Mouse (Mus musculus) urinary bladder, postnatal 25 days (tissue): Measurements from ENCODE around the gene Slc8a3.
"Not testable (repeated sequence)": the region's sequence is repeated elsewhere in the genome, so short reads cannot be mapped to it uniquely, and the experiment has no call there.

Source experiments
- DNase-seq: peaks from one replicate; pipeline ENCODE4 v3.0.0; 2022; ENCODE audit warnings: low spot score

Slc8a3 gene

DNA sequence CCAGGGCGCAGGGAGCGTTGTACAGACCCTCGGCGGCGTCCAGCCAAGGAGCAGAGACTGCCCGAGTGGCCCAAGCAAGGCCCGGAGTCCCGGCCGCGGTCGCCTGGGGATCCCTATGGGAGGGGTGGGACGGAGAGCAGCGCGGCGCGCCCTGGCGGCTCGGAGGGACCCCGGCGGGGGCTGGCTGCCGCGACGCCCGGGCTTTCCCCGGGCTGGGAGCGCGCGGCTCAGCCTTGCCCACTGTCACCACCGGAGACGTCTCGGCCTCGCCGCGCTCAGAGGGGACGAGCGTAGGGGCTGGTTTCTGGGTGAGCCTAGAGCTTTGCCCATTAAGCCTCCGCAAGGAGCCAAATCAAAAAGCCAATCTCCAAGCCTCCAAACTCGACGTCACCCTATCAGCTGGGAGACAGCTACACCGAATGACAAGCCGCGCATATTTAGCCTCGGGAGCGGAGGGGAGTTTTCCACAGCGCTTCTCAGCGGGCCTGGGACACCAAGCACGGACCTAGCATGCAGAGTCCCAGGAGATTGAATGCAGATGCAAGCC, at the start of gene Slc8a3:
Slc8a3 (minus strand) TSS at position 306 of the 547 bp plus-strand sequence.
- DNase-seq = no peak

DNA sequence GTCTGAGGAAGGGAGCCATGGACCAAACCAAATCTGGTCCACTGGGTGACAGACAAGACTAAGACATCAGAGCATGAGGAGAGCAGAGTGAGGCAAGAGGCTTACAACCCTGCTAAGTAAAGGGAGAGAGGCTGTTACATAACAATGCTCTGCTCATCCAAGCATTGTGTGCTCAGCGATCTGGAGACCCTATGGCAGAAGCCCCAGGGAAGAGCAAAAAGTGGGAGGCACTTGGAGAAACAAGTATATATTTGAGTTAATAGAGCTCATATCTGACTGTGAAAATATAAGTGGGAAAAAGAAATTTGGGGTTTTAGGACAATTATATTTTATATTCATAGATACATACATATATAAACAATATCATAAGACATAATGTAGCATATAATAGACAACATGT, 46.4 kb upstream of the Slc8a3 start, which contains the start of gene Gm4787:
Gm4787 (minus strand) TSS at position 101 of the 400 bp plus-strand sequence.
- DNase-seq = not testable (repeated sequence)

DNA sequence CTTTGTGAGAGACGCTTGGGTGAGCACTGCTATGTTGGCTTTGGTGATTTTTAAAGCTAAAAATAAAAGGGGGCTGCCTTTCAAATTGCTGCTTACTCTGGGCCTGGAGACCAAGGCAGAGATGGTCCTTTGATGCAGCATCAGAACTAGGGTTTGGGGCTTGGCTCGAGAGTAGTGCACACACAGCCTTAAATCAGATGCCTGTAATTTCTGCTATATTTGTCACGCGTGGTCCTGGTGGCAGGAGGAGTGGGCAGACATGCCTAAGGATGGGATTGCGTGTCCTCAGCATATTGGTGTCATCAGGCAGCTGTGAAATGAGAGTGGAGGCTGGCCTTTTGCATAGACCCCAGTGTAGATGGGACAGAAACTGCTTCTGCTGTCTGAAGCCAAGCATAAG, 861 bp upstream of the Slc8a3 start:
- DNase-seq = no peak

DNA sequence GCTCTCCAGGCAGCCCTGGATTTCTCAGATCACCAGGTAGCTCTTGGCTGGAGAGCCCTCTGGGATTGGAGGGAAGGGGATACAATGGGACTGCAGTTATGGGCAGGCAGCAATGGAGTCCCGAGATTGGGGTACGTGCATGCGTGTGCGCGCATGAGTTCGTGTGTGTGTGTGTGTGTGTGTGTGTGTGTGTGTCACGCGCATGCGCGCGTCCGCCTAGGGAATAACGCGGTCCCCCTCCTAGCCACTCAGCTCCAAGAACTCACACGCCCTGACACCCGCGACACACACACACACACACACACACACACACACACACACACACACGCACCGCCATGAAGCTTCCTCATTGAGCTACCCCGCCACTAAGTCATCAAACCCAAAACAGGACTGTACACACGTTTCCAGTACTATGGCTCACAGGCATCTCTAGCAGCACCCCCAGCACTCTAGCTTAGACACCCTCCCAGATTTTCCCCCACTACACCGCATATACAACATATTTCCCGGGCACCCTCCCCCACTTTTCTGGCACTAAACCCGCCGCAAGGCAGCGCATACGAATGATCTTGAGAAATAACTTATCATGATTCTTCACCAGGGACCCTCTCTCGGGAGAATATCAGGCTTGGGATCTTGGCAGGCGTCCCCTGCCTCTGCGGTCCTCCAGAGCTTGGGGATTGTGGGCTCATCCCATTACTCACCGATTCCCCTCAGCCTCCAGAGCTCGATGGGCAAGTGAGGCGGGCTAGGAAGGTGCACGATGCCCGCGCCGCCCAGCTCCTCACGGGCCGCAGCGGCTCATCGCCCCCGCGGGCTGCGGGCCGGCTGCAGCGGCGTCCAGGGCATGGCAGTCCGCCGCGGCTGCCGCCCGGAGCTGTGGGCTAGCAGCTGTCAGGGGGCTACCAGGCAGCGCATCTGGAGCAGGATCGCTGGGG, 774 bp downstream of the Slc8a3 start:
- no peak for DNase-seq

DNA sequence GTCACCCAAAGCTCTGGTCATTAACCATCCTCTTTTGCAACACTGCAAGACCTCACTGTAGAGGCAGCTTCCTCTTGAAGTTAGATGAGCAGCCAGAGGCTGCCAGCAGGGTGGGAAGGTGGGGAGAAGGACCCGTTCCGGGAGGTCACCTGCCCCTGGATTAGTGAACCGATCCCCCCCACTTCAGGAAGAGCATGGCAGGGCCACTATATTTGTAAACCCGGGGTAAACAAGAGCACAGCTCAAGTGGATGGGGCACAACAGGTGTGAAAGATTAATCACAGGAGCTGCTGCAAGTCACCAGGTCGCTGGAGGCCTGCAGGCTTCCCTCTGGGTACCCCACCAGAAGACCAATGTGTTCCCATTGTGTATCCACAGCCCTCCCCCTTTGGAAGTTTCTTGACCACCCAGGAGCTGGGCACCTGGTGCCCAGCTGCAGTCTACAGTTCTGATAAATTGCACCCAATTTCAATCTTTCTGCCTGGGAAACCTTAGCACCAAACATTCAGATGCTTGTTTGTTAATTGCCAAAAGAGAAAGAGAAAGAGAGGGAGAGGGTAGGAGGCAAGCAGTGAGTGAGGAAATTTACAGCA, 1.8 kb downstream of the Slc8a3 start:
- DNase-seq = no peak

DNA sequence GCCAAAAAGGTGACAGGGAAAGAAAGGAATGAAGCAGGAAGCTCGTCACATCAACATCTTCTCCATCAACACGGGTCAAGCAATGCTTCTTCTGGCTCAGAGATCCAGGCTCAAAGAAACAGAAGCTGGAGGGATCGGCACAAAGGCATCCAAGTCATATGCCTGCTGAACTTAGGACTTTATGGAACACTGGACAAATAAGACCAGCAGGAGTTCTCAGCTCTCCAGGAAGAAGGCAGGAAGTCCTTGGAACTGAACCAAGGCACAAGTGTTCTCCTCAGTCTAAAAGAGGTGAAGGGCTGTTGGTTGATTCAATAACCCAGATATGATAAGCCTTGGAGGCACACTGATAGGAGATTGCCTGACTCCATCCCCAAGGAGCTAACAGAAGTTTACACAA, 8.0 kb downstream of the Slc8a3 start:
- no peak for DNase-seq

DNA sequence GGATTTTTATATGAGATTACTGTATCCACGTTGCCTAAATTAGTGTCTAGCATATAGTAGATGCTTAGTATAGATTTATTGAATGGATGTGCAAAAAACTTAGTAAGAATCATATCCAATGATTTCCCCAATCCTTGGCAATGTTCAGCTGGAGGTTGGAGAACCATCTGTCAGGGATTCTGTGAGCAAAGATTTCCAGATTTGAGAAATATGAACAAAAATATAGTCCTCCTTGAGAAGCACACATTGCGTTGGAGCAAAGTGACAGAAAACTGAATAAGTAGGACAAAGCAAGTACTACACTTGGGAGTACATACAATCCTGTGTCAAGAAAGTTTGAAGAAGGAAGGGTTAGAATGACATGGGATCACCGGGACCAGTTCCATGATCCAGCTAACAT, 8.9 kb downstream of the Slc8a3 start:
- no peak for DNase-seq

DNA sequence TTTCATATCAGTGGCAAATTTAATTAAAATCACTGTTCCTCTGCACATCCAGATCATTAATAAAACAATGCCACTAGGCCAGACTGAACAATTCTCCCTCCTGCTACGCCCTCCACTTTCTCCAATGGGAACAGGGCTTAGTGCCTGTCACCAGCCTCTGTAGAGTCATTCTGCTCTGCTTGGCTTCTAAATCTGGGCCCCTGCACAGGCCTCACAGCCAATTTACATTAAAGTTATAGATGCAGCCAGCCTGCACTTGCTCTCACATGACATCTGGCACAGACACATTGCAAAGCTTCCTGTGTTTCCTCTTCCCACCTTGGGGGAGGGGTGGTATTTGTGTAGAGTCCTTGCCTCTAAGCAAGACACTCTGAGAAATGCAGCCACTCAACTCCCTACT, 12.0 kb downstream of the Slc8a3 start:
- DNase-seq = no peak

DNA sequence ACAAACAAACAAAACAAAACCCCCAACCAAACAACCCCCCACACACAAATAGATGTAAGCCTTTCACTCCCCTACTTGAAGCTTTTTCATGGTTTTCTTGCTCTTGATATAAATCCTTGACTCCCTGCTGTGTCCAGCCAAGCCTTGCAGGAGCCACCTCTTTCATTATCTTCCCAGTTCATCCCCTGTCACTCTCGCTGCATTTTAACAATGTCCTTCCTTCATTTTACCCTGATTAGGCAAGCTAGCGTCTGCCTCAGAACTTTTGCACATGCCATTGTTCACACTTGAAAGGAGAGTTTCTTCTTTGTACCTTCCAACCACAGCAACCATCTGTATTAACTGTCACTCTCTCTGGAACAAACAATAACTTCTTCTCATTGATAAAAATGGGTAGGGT, 15.2 kb downstream of the Slc8a3 start:
- no peak for DNase-seq

DNA sequence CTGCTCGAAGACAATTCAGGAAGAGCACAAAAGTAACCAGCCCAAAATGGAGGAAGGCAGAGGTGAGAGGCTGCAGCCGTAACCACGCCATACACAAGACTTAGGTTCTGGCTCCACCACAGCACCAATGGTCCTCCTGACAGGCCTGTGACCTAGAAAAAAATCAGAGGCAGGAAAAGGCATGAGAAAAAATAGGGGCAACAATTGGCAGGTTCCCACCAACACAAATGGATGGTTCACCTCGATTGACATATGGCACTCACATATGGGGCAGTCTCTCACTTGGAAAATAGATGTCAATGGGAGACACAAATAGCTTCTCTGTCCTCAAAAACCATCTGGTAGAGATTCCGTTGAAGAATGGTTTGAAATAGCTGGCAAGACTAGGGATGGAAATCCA, 17.0 kb downstream of the Slc8a3 start:
- DNase-seq = no peak

DNA sequence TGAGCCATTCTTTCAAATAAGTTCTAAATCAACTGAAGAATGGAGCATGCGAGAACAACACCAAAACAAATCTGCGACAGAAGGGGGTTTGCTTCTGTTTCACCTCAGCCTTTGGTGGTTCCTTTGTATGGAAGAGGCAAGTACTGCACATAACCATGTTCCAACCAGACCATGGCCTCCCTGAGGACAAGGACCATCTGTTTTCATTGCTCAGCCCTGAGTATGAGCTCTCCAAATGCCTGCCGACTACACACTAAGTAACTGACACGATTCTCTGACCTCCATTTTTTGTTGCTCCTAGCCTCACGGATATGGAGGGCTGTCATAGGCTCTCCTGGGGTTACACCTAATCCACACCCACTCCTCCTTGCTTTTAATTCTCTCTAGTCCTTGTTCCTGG, 29.4 kb downstream of the Slc8a3 start:
- no peak for DNase-seq

DNA sequence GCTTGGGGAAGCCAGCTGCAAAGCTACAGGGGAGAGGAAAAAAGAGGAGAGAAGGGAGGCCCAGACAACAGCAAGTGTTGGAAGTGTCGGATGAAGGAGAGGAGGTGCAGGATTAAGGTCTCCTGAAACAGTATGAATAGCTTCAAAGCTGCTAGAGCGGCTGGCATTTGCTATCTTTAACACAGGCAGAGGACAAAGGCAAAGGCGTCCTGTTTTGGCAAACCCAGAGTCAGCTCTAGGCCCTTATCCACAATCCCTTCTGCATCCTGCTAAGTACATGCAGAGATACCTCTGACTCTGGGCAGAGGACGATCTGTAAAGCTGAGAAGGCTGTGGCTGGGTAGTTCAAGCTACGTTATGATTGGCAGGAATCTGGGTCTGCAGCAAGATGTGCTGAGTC, 38.4 kb downstream of the Slc8a3 start:
- DNase-seq = no peak

DNA sequence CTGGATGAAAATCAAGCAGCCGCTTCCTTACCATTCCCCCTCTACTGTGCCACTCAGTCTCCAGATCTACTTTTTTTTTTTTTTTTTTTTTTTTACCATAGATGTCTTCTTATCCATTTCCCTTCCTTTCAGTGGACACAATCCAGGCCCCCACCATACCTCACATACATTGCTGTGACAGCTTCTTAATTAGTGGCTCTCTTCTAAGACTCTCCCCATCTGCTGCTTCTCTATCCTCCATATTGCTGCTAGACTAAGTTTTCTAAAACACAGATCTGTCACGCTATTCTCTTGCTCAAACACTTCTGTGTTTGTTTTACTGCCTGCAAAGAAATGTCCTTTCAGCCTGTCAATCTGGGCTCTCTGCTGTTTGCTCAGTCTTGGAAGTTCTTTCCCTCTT, 54.9 kb downstream of the Slc8a3 start:
- no peak for DNase-seq

DNA sequence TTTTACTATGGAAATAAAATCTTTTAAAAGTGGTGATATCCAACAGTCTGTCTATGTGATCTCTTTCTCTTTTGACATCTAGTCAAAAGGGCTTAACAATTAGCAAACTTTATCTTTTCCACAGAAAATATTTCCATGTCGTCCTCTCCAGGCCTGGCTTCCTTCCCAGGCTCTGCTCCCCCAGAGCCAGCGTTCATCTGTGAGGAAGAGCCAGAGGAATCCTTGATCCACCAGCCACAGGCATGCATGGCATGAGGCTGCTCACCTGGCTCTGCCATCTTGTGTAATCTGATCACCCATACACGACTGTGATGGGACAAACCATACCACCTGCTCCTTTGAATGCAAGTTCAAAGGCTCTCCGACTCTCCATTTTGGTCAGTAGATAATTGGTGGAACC, 58.4 kb downstream of the Slc8a3 start:
- DNase-seq = no peak

DNA sequence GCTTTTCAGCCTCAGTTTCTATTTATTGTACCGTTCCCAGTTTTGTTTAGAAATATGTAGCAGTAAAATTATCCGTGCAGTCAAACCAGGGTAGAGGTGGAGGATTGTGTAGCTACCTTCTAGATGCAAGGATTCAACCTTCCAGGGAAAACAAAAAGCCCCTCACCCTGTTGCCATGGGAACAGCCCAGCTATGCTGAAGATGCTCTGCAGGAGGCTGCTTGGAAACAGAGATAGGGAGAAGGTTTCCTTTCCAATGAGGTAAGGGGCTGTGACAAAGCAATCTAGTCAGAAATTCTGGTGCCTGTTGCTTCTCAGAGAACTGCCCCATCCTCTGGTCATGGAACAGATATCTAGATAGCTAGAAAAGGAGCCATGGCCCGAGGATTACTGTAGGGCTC, 59.6 kb downstream of the Slc8a3 start:
- no peak for DNase-seq

DNA sequence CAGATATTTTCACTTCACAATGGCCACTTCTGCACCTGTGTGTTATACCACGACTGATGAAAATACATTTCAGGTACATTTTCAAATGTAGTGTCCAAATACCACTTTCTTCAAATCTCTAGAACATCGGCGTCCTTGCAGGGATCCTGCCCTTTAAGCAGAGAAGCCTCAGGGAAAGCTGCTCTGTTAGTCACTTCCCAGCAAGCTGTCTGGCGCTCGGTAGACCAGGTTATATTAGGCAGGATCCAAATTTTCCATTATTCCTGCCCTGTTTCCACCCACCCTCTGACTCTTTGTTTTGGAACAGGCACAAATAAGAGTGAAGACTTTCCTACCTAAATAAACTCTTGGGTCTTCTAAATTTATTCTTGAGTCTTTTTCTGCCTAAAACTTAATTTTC, 63.7 kb downstream of the Slc8a3 start:
- DNase-seq = no peak

DNA sequence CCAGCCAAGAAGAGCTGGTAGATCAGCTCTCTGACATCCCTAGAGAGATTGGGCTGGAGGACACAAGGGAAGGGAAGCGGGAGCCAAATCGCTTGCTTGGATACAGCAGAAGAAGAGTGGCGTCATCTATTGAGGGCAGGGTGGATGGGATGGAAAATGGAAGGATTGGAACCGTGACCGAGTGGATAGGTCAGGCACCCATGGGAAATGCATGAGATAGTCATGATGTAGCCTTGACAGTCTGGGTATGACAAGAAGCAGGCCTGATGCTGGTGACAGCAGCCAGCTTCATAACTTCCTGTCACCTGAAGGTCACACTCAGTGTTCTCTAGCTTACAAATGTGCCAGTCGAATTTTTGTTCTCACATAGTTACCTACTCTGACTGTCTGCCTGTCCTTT, 70.2 kb downstream of the Slc8a3 start:
- DNase-seq = no peak

DNA sequence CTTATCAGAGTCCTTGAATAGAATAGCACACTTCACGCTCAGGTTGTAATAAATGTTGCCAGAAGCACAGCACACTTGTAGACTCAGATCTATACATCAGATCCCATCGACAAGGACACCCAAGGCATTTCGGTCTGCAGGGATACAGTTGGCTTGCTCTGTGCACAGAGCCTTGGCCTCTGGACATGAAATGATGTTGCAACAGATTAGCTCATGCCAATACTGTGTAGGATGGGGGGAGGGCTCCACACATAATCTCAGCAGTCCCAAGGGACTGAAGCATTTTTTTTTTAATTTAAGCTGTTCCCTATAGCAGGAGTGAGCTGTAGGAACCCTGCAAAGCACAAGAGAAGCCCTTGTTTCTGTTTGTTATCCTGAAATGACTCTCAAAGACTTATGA, 74.8 kb downstream of the Slc8a3 start:
- no peak for DNase-seq

DNA sequence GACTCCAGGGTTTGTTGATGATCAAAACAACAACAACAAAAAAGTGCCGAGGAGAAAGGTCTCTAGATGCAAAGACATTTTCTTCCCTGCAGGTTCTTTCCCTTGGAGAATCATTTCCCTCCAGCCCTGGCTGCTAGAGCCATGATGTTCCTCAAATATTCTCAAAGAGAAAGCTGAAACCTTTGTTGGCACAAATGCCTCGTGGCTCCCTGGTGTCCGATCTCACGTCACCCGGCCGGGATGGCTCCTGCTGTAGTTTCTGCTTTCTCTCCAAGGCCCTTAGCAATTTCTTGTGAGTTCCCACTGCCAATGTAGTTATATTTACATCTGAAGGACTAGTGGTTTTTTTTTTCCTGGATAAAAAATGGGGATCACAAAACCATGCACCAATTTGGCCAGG, 87.6 kb downstream of the Slc8a3 start:
- no peak for DNase-seq

DNA sequence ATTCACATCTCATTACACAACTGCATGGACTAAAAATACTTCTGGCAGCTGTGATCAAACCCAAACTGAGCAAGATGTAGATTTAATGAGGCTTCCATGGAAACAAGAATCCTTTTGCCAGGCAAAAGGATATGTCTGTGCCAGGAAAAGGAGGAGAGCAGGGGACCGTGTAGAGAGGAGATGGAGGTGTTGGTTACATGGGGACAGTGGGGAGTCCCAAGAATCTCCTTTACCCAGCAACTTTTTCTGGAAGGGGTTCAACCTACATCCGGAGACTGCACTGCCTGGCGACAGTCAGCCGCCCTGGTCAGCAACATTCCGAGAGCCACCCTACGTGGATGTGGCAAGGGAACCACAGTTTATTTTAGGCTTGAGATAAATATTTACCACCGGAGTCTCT, 88.0 kb downstream of the Slc8a3 start:
- no peak for DNase-seq

DNA sequence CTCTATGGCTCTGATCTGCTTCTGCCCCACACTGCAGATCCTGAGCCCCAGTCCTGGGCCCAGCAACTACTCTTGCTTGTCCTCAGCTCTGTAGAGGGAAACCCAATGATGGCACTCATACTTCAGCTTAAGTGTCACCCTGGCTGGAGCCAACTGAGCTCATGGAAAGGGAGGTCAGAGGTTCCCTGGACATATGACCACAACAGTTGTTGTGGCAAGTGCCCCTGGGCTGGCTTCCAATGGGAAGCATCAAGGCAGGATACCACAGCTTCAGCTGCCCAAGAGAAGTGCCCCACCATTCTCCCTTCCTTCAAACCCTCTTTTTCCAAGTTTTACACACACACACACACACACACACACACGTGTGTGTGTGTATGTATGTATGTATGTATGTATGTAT, 88.5 kb downstream of the Slc8a3 start:
- no peak for DNase-seq

DNA sequence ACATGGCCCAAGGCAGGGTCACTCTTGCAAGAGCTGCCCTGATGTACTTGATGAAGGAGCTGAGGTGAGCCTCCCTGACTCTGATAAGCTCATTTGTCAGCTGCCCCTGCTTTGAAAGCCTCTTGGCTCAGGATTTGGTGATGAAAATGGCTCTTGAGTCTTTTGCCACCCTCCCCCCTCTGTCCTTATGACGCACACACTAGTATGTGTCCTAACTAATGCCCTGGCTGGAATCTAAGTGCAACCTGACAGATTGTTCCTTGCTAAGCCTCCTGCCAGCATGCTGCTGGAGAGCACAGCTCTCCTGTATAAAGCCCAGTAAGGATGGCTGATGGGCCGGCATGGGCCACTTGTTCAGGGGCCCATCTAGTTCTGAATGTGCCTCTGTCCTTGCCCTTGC, 91.3 kb downstream of the Slc8a3 start:
- DNase-seq = no peak

DNA sequence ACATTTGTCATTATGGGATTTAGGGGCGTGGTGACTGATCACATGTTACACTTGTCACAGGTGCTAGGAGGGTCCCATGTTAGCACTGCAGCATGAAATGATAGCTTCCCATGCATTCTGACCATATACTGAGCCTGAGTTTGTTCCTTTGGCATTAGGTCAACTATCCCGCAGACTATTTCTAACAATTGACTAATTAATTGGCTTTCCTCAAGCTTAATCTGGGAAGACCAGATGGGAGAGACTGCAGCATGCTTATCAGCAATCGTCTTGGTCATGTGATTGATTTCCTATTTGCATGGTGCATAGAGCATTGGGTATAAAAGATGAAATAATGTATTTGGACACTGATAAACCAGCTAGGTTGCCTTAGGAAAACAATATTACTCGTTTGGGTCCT, 91.9 kb downstream of the Slc8a3 start:
- DNase-seq = no peak
